Mouse (Mus musculus) brain, embryonic 14.5 days (tissue): ENCODE measurements around the gene Abcb9. TPM values are rescaled to one million over a fixed set of nuclear protein-coding genes. Genes with fewer than 3 reads are reported as not detected.

Source experiments
- DNase-seq: peaks from one replicate; pipeline ENCODE4 v3.0.0-alpha.2; 2011; ENCODE audit warnings: low read depth
- CTCF ChIP-seq: fragments of 200-500 bp; IDR thresholded peaks from 2 replicates; pipeline ENCODE4 v1.5.1; 2012; ENCODE audit warnings: inconsistent platforms, mild to moderate bottlenecking, moderate library complexity, borderline replicate concordance; ENCODE audit not compliant: insufficient read depth, insufficient read length; ENCODE audit errors: extremely low read depth
- POLR2A ChIP-seq: fragments of 200-500 bp; IDR thresholded peaks from 2 replicates; pipeline ENCODE4 v1.6.1; 2012; ENCODE audit warnings: mild to moderate bottlenecking, inconsistent platforms, borderline replicate concordance; ENCODE audit not compliant: poor library complexity, insufficient read depth, insufficient read length, severe bottlenecking; ENCODE audit errors: extremely low read depth
- polyA plus RNA-seq: library from polyadenylated mRNA; depleted of rRNA; stranded (reverse); fragments of >200 nt; gene quantifications from 2 replicates; pipeline ENCODE4 v1.2.3, GENCODE M21; 2012

The Abcb9 gene
- polyA plus RNA-seq, 1 experiment, result 9.6 TPM

GRCm38 (mm10) chr5:124103552-124103951 lies 8.0 kb upstream of the Abcb9 start:
- TF ChIP-seq POLR2A (no peak), CTCF (no peak)
- DNase-seq, result no peak

- no peak for DNase-seq
- TF ChIP-seq POLR2A (no peak), CTCF (no peak)
Observed at GRCm38 (mm10) chr5:124103020-124103419, 7.4 kb upstream of the Abcb9 start.

DNA sequence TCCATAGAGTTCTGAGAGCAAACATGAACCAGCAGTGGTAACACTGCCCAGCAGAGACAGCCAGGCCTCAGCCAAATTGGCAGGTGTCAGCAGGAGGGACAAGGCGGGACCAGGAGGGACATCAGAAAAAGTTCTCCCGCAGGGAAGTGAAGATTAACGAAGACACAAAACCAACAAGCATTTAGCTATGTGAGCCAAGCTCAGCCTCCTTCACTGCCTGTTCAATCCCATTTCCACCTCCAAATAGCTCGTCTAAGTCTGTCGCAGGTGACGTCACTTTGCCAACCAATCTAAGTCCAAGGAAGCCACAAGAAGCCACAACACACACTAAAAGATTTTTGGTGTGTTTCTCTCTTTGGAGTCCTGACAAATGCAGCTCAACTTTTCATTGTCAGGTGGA lies 6.7 kb upstream of the Abcb9 start:
- TF ChIP-seq CTCF (no peak), POLR2A (no peak)
- DNase-seq, result no peak

DNA sequence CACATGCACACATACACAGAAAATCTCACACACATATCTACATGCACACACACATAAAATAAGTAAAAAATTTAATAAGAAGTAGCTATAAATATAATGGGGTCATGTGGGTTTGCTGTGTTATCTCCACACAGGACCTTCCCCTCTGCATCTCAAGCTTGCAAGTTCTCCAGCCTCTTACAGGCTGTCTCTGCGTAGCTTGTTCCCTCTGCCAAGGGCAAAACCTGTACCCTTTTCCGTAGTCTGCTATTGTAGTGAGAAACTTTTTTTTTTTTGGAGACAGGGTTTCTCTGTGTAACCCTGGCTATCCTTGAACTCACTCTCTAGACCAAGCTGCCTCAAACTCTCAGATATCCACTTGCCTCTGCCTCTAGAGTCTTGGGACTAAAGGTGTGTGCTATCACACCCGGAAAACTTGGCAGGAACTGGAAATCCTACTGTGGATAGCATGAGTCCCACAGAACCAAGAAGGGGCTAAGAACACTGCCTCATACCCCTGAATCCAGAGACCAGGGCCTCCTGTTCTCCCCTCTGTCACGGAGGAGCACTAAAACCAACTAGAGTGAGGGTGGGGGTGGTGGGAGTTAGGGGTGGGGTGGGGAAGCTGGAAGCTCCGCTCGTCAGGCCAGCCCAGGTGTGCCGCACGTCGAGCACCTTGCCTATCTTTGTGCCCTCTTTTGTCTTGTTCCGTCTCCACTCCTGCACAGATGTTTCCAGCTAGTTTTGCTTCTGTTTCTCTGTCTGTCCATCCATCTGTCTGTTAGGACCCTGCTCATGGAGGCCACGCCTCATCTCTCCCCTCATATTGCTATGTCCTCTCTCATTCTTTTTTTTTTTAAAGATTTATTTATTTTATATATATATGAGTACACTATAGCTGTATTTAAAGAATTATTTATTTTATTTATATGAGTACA lies 4.8 kb upstream of the Abcb9 start:
- no peak for TF ChIP-seq POLR2A
- TF ChIP-seq CTCF, result no peak
- DNase-seq, result no peak

GRCm38 (mm10) chr5:124098923-124099322 lies 3.3 kb upstream of the Abcb9 start:
- DNase-seq, result no peak
- TF ChIP-seq POLR2A, result no peak
- no peak for TF ChIP-seq CTCF

- DNase-seq, result peak; percentile 17
- TF ChIP-seq CTCF, result no peak
- TF ChIP-seq POLR2A, result no peak
Observed at GRCm38 (mm10) chr5:124095077-124095581, 469 bp downstream of the Abcb9 start.

GRCm38 (mm10) chr5:124093852-124094604 lies 1.6 kb downstream of the Abcb9 start:
- no peak for TF ChIP-seq CTCF
- no peak for TF ChIP-seq POLR2A

DNA sequence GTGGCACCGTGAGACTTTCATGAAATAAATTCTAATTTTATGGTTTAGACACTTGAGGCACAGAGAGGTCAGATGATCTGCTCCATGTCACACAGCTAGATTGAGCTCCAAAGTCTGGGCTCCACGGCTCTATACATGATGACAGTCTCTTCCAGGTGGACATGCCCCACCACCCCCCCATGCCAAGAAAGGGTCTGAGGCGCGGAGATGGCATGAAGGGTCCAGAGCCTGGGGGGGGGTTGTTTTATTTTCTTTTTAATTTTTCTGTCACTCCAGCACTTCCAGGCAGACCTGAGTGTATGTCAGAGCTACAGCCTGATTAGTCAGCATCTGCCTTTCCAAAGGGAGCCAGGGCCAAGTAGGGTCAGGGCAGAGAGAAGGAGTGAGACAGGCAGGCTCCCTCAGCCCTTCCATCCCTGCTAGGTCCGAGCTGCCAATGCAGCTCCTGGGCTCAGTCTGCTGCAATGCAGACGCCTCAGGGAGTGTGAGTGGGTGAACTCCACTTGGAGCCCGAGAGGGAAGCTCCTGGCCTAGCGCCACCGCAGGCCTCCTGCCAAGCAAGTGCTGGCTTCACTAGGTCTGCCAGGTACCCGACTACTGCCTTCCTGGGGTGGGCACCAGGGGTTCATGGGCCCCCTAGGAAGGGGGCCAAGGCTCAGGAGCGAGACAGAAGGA lies 2.3 kb downstream of the Abcb9 start:
- TF ChIP-seq POLR2A (no peak), CTCF (no peak)
- peak; percentile 74 for DNase-seq

More at GRCm38 (mm10) chr5:124093852-124094604, 1.6 kb downstream of the Abcb9 start:
- no peak for DNase-seq

- TF ChIP-seq POLR2A (no peak), CTCF (no peak)
Observed at GRCm38 (mm10) chr5:124091951-124092406, 3.6 kb downstream of the Abcb9 start.

DNA sequence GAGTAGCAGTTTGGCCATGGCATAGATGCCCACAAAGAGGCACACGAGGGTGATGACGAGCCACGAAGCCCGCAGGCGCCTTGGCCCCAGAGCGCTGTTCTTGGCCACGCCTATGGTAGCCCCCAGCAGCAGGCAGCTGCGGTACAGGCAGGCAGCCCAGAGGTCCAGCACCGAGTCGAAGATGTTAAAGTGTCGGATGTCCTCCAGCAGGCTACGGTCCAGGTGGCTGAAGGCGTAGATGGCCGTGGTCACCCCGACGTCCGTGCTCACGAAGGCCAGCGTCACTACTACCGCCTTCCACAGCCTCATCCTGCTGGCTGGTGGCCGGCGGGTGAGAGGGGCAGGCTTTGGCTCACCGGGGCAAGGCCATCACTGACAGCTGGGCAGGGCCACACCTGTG lies 5.7 kb downstream of the Abcb9 start:
- DNase-seq, result no peak
- no peak for TF ChIP-seq CTCF
- TF ChIP-seq POLR2A, result no peak

More at GRCm38 (mm10) chr5:124091951-124092406, 3.6 kb downstream of the Abcb9 start:
- DNase-seq, result no peak
